Mouse (Mus musculus) adrenal gland, adult 18-20 months (tissue): Measurements from ENCODE around the gene Alox12. TPM values are rescaled to one million over a fixed set of nuclear protein-coding genes. Genes with fewer than 3 reads are reported as not detected.

ENCODE experiments used
- DNase-seq, 2 experiments: peaks; one replicate each; pipeline ENCODE4 v3.0.0; 2021 to 2022; ENCODE audit warnings: low spot score in 2 of 2
- microRNA-seq, 2 experiments: library from miRNA; unstranded; fragments of <30 nt; microRNA quantifications; one replicate each; pipeline ENCODE4 v1.2.0; 2021; ENCODE audit warnings: borderline number of aligned reads in 2 of 2
- total RNA-seq, 2 experiments: library from RNA; stranded (reverse); gene quantifications; 1 replicate in 1 of 2; 2 replicates in 1 of 2; pipeline ENCODE4 v1.2.3; 2021

Alox12 gene
- total RNA-seq, 2 experiments from 2014 or later, result 0.96 to 1.1 TPM

DNA sequence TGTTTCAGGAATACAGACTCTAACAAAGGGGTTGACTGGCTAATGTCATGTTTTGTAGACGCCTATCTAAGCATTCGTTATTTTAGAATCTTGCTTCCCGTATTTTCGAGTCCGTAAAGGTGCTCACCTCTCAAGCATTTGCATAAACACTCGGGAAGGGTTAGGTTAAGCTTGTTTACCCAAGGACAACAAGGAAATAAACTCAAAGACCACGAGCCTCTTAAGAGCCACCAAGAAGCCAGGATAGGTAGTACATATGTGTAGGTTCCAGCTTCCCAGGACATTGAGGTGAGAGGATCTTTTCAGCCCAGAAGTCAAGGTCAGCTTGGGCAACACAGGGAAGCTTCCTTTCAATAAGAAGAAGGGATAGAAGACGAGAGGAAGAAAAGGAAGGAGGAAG lies 56.0 kb downstream of the Alox12 start:
- DNase-seq, result no peak

DNA sequence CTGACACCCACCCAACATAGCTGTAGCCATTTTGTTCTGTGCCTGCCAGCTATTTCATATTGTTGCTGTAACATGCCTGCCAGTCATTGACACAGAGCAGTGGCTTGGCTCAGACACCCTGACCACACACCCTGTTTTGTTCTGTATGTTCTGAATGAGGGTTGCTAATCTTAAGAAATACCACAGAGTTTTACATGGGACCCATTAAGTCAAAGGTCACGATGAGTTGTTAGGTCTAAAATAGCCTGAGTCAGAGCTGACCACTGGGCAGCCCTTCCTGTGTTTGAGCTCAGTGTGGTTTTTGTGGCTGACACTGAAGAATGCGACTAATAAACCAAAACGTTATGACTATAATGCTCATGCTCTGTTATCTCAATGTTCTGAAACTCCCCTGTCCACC lies 56.8 kb downstream of the Alox12 start:
- no peak for DNase-seq

DNA sequence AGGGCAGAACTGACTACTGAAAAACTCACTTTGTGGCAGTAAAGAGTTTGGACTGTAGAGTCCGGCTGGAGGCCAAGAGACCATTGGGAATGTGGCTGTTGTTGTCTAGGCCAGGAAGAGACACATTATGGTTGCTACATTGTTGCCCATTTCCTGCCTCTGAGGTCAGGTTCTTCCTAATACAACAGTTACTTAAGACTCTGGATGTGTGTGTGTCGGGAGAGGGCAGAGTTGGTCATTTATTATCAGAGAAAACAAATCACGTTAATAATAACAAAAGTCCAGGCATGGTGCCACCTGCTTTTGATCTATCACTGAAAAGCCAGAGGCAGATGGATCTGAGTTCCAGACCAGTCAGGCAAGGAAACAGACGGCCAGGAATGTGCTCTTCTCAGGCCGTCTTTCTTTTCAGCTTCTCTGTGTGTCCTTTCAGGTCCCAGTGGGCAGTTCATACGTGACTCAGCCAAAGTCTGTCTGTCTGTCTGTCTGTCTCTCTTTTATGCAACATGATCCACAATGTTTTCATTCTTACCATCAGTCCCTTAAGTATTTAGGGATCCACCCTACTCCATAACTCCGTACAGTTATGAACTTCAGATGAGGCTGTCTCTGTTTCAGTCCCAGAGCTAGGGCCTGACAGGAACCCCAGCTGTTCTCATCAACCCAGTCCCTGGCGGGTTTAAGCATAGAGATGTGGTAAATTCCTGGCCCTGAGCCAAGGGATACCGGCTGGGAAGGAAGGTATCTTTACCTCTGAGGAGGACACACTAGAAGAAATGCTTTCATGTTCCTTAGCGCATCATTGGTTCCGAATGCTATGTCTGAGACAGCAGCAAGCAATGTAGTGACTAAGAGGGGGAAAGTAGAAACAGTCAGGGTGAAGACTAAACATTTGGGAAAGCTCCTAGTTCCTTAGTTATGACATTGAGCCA lies 61.5 kb downstream of the Alox12 start:
- DNase-seq, result no peak

DNA sequence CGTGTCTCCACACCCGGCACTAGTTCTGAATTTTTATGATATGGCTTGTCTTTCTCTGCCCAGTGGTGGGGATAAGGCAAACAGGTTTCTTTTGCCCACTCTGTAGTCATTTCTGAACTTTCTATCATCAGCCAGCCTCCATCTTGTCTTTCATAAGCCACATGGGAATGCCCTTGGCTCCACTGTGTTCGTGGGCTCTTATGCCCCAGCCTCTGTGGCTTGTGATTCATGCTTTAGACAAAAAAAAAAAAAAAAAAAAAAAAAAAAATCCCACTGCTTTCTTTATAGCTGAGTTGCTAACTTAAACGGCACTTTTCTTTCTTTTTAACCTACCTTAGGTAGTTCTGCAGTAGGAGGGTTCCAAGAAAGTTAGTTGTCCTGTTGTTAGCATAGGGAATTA lies 63.0 kb downstream of the Alox12 start:
- DNase-seq, result no peak

Small RNA genes within 50 kb of the gene (microRNA-seq; reads per million reads assigned to microRNA genes)
- 1,239 to 1,648 reads per million in 2 experiments for gene Mir195a
- gene Mir497, result 0 reads per million in 2 experiments
- 0 reads per million in 2 experiments for gene Mir497b

Other genes with a start within 250 kb of the Alox12 start
- gene Acadvl, start 239.9 kb downstream of the Alox12 start, total RNA-seq, result 1,000 to 10,000 TPM in 1 of 2 experiments, 100 to 1,000 TPM in 1; 522 to 1,041 TPM
- 10 to 100 TPM; 24.6 to 33.0 TPM for gene Dlg4, start 238.4 kb downstream of the Alox12 start, total RNA-seq
- gene Asgr1, start 201.3 kb downstream of the Alox12 start, total RNA-seq, result under 1 TPM in 1 of 2 experiments, not detected in 1; 0.50 TPM
- 1 to 10 TPM in 1 of 2 experiments, under 1 TPM in 1; 0.83 to 2.5 TPM for gene Asgr2, start 162.7 kb downstream of the Alox12 start, total RNA-seq
- 1 to 10 TPM; 3.8 to 9.2 TPM for gene Mgl2, start 125.0 kb downstream of the Alox12 start, total RNA-seq
- 1 to 10 TPM; 2.5 to 9.2 TPM for gene Clec10a, start 99.2 kb downstream of the Alox12 start, total RNA-seq
- gene Slc16a11, start 42.6 kb downstream of the Alox12 start, total RNA-seq, result 1 to 10 TPM in 1 of 2 experiments, under 1 TPM in 1; 0.53 to 1.1 TPM
- 1 to 10 TPM; 2.4 to 2.9 TPM for gene Slc16a13, start 34.3 kb downstream of the Alox12 start, total RNA-seq
- gene Bcl6b, start 25.6 kb downstream of the Alox12 start, total RNA-seq, result 10 to 100 TPM in 1 of 2 experiments, 1 to 10 TPM in 1; 7.4 to 22.5 TPM
- 10 to 100 TPM; 33.7 to 37.3 TPM for gene 0610010K14Rik, start 17.4 kb downstream of the Alox12 start, total RNA-seq
- 1 to 10 TPM; 4.3 to 5.3 TPM for gene Gm21988, start 15.5 kb downstream of the Alox12 start, total RNA-seq
- gene Rnasek, start 15.5 kb downstream of the Alox12 start, total RNA-seq, result 100 to 1,000 TPM; 179 to 279 TPM
- gene Alox12e, start 67.3 kb upstream of the Alox12 start, total RNA-seq, result not detected
- gene Alox15, start 96.7 kb upstream of the Alox12 start, total RNA-seq, result 1 to 10 TPM; 2.8 to 7.9 TPM
- 10 to 100 TPM; 17.3 to 21.3 TPM for gene Pelp1, start 154.7 kb upstream of the Alox12 start, total RNA-seq
- gene Arrb2, start 177.3 kb upstream of the Alox12 start, total RNA-seq, result 10 to 100 TPM; 21.4 to 25.4 TPM
- 10 to 100 TPM; 17.0 to 18.0 TPM for gene Med11, start 196.6 kb upstream of the Alox12 start, total RNA-seq
- 1 to 10 TPM; 2.8 to 2.9 TPM for gene Zmynd15, start 204.1 kb upstream of the Alox12 start, total RNA-seq
- 10 to 100 TPM; 11.3 to 18.3 TPM for gene Cxcl16, start 204.6 kb upstream of the Alox12 start, total RNA-seq
- gene Tm4sf5, start 249.9 kb upstream of the Alox12 start, total RNA-seq, result not detected